Mouse (Mus musculus) ES-E14 (cell line): ENCODE data around the gene Rpgrip1l. TPM values are rescaled to one million over a fixed set of nuclear protein-coding genes. Genes with fewer than 3 reads are reported as not detected.
A peak's percentile ranks its signal among the peaks of the same experiment; 100 is the strongest.

ENCODE experiments used
- DNase-seq: peaks from one replicate; pipeline ENCODE4 v3.0.0-alpha.2; 2013; ENCODE audit warnings: low read depth, low spot score
- H3K27ac ChIP-seq: 2 replicates; pipeline ENCODE4 v1.5.1; 2012; ENCODE audit warnings: low read depth, mild to moderate bottlenecking, low read length, moderate library complexity, mixed read lengths; ENCODE audit not compliant: poor library complexity, insufficient read depth, severe bottlenecking
- H3K36me3 ChIP-seq: 2 replicates; pipeline ENCODE4 v1.6.1; 2012; ENCODE audit warnings: mild to moderate bottlenecking, low read length, moderate library complexity, mixed read lengths; ENCODE audit not compliant: control insufficient read depth, poor library complexity, insufficient read depth, severe bottlenecking
- H3K4me1 ChIP-seq, 2 experiments: fragments of 150-350 bp in 1 of 2; sonication (generic) in 1 of 2; 2 replicates each; pipeline ENCODE4 v1.6.1; 2012; ENCODE audit warnings: low read length in 2 of 2, mild to moderate bottlenecking in 1 of 2, mixed read lengths in 1 of 2; ENCODE audit not compliant: control insufficient read depth in 2 of 2, insufficient read depth in 2 of 2, poor library complexity in 1 of 2
- H3K4me3 ChIP-seq, 2 experiments: fragments of 150-350 bp in 1 of 2; sonication (generic) in 1 of 2; 2 replicates each; pipeline ENCODE4 v1.5.1; 2012; ENCODE audit warnings: low read length in 2 of 2, low read depth in 1 of 2, mild to moderate bottlenecking in 1 of 2, mixed read lengths in 1 of 2; ENCODE audit not compliant: insufficient read depth in 1 of 2, poor library complexity in 1 of 2, severe bottlenecking in 1 of 2
- H3K9ac ChIP-seq: 2 replicates; pipeline ENCODE4 v1.6.1; 2012; ENCODE audit warnings: low read depth, mild to moderate bottlenecking, low read length, mixed read lengths; ENCODE audit not compliant: poor library complexity, insufficient read depth, severe bottlenecking
- H3K9me3 ChIP-seq: fragments of 150-350 bp; sonication (generic); 2 replicates; pipeline ENCODE4 v1.6.1; 2012; ENCODE audit warnings: low read depth, mild to moderate bottlenecking, low read length; ENCODE audit not compliant: control insufficient read depth, insufficient read depth
- CHD2 ChIP-seq: IDR thresholded peaks from 2 replicates; pipeline ENCODE4 v1.6.1; 2014; ENCODE audit warnings: mild to moderate bottlenecking, low read depth, low read length, inconsistent platforms
- HCFC1 ChIP-seq: IDR thresholded peaks from 2 replicates; pipeline ENCODE4 v1.6.1; 2012; ENCODE audit warnings: low read length, inconsistent platforms, borderline replicate concordance; ENCODE audit not compliant: insufficient read depth
- MAFK ChIP-seq: IDR thresholded peaks from 2 replicates; pipeline ENCODE4 v1.6.1; 2014; ENCODE audit warnings: mild to moderate bottlenecking, low read depth, low read length, inconsistent platforms; ENCODE audit not compliant: insufficient read depth
- ZC3H11A ChIP-seq: IDR thresholded peaks from 2 replicates; pipeline ENCODE4 v1.6.1; 2012; ENCODE audit warnings: low read depth, mild to moderate bottlenecking, inconsistent platforms, low read length, borderline replicate concordance
- ZNF384 ChIP-seq: IDR thresholded peaks from 2 replicates; pipeline ENCODE4 v1.6.1; 2012; ENCODE audit warnings: low read depth, low read length, inconsistent platforms
- in situ Hi-C, 2 experiments: fragments of 600-800 bp; cut with MboI; formaldehyde crosslinking; loops; one replicate each; pipeline ENCODE4 v1.15.1; 2025; ENCODE audit warnings: low sequenced_read_pairs in 2 of 2, inconsistent platforms in 1 of 2; ENCODE audit not compliant: unreplicated experiment in 2 of 2
- total RNA-seq: library from RNA; depleted of rRNA; stranded (reverse); fragments of 300-350 nt; gene quantifications from 2 replicates; pipeline ENCODE4 v1.2.3, GENCODE M21; 2012; rRNA removed

Rpgrip1l gene
- total RNA-seq, result 2.7 and 4.4 TPM in 2 replicates

DNA sequence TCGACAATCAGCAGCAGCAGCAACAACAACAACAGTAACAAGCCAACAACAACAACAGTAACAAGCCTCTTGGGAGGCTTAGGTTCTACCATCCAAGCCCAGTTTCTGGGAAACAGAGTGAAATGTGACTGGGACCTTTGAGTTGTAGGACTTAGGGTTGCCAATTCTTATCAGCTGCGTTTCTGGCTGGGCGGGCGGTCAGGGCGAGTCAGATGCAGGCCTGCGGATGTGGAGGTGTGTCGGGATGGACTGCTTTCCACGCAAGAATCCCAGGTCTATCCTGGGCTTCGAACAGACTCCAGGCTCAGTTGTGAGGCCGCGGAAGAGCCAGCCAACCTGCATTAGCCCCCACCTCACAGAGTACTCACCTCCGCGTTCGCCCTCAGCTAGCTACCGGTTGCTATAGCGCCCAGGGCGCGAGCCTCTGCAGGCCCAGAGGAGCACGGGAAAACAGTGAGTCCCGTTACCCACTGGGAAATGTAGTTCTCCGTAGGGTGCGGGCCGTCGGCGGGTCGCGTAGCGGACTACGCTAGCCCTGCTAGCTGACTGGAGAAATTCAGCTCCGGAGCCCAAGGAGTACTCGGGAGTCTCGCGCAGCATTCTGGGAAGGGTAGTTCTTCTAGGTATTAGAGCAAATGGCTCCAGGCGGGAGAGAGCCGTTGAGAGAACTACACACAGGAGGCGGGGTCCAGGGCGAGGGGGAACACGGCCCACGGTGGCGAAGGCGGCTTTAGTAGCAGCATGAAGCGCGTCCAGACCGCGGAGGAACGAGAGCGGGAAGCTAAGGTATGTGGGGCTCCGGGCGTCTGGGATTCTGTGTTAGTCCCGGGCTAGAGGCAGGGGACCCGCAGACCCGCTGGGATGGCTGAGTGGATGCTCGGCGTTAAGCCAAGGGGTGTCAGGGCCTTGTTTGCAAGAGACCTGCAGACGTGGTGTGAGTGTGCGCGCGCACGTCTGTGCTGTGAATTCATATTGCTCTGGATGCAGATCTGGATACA, at the start of gene Rpgrip1l, which contains the start of gene Fto:
Rpgrip1l (minus strand) TSS at position 428 of the 998 bp plus-strand sequence.
Fto (plus strand) TSS at position 691 of the 998 bp plus-strand sequence.
- peak; percentile 99 for DNase-seq
- Histone ChIP-seq H3K27ac (no peak within 1 kb of the TSS), H3K36me3 (no peaks in the 10 kb centered on the region), H3K4me3 (peak within 1 kb of the TSS; percentile 80 to 86), H3K4me1 (no peaks in the 10 kb centered on the region), H3K9me3 (no peaks in the 10 kb centered on the region), H3K9ac (peak within 1 kb of the TSS; percentile 88)
- TF ChIP-seq CHD2 (no peak), ZC3H11A (no peak), MAFK (no peak), HCFC1 (peak; percentile 98)
- in situ Hi-C loops, result no loop called here

DNA sequence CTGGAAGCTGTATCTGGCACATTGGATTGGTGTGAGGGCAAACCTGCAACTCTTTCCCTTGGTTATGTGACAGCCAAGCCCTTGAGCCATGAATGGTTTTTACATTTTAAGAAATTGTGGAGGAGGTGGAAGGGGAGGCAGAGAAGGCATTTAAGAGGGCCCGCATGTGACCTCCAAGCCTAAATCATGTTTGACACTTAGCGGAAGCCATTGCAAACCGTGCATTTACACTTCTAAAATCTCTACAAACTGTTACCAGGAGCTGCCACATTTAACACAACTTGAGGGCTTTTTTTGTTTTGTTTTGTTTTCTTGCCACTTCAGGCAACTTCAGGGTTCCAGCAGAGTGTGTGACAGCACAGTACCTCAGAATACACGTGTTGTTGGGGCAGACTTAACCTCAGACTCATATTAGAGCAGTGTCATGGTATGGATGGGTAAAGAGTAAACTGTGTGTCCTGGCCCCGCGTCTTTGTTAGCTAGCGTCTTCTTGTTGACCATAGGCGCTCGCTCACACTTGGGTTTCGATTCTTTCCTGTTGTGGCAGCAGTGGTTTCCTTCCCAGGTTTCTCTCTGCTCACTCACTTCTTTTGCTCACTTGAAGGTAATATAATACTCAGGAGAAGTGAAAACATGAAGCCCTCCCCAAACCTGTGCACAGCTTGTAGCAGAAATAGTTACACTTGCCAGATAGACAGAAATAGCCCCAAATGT, 47.7 kb upstream of the Rpgrip1l start:
- TF ChIP-seq CHD2 (no peak), MAFK (no peak)
- in situ Hi-C loops, result no loop called here
- DNase-seq, result no peak

DNA sequence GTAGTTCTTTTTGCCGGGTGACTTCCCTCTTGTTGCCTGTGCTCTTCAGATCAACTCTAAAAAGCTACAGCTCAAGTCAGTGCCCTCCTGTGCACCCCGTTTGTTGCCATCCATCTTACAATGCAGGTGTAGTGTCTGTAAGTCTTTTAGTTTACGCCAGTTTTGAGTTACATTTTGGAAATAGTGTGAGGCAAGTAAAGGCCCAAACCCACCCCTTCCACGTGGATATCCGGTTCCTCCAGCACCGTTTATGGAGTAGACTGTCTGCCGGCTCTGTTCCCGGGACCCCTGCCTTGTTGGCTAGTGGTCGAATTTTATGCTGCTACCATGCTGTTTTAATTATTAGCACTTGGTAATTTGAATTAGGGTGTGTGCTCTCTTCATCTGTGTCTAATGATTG, 46.4 kb upstream of the Rpgrip1l start:
- in situ Hi-C loops, result no loop called here
- no peak for DNase-seq

More for the DNA sequence above, 47.7 kb upstream of the Rpgrip1l start:
- Histone ChIP-seq H3K9me3 (no peaks in the 10 kb centered on the region), H3K4me1 (0 out of 4 replicates have a peak, but pooled peaks cover 2% of the 10 kb centered on the region in 2 experiments), H3K36me3 (no peaks in the 10 kb centered on the region), H3K9ac (no peak overlapping the region), H3K4me3 (no peak overlapping the region), H3K27ac (no peak overlapping the region)

DNA sequence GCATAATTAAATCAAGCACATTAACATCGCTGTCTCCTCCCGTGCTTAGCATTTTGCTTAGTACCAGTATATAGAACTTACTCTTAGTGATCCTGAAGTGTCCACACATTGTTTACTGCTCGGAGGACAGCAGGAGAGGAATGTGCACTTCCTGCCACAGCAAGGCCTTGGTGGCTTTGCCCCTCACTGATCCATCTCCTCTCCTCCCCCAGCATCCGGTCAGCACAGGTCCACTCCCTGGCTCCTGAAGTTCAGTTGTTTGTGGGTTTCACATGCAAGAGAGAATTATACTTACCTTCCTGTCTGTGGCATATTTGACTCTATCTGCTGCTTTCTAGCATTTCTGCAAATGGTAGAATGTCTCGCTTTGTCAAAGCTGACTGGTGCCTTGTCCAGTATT, 45.0 kb upstream of the Rpgrip1l start:
- Histone ChIP-seq H3K9me3 (no peaks in the 10 kb centered on the region), H3K4me3 (no peak overlapping the region), H3K27ac (no peak overlapping the region), H3K36me3 (no peaks in the 10 kb centered on the region), H3K4me1 (0 out of 4 replicates have a peak, but pooled peaks cover 0 to 2% of the 10 kb centered on the region in 2 experiments), H3K9ac (no peak overlapping the region)
- TF ChIP-seq ZNF384 (no peak), HCFC1 (no peak), MAFK (no peak), CHD2 (no peak), ZC3H11A (no peak)
- in situ Hi-C loops, result no loop called here
- DNase-seq, result no peak

More for the DNA sequence above, 46.4 kb upstream of the Rpgrip1l start:
- Histone ChIP-seq H3K27ac (no peak overlapping the region), H3K9me3 (no peaks in the 10 kb centered on the region), H3K9ac (no peak overlapping the region), H3K4me3 (no peak overlapping the region), H3K36me3 (no peaks in the 10 kb centered on the region), H3K4me1 (0 out of 4 replicates have a peak, but pooled peaks cover 2% of the 10 kb centered on the region in 2 experiments)
- no peak for TF ChIP-seq HCFC1
- TF ChIP-seq ZC3H11A, result no peak
- no peak for TF ChIP-seq CHD2
- no peak for TF ChIP-seq ZNF384
- no peak for TF ChIP-seq MAFK
